Mouse (Mus musculus) E14TG2a.4 (cell line): ENCODE data around the gene Birc2.

Source experiments
- H3K27me3 ChIP-seq: 2 replicates; pipeline ENCODE4 v1.6.1; 2014; ENCODE audit warnings: low read length, control low read depth; ENCODE audit not compliant: insufficient read depth
- H3K36me3 ChIP-seq: 2 replicates; pipeline ENCODE4 v1.6.1; 2014; ENCODE audit warnings: low read length, control low read depth; ENCODE audit not compliant: insufficient read depth
- H3K4me1 ChIP-seq: replicated peaks from 2 replicates; pipeline ENCODE4 v1.6.1; 2014; ENCODE audit warnings: low read depth, low read length, control low read depth
- H3K4me3 ChIP-seq: replicated peaks from 2 replicates; pipeline ENCODE4 v1.5.1; 2014; ENCODE audit warnings: mild to moderate bottlenecking, low read length
- H3K9me3 ChIP-seq: 2 replicates; pipeline ENCODE4 v1.6.1; 2014; ENCODE audit warnings: low read length, control low read depth
- CTCF ChIP-seq: conservative IDR thresholded peaks from 2 replicates; pipeline ENCODE4 v1.5.1; 2014; ENCODE audit warnings: low read length
- NANOG ChIP-seq: IDR thresholded peaks from 2 replicates; pipeline ENCODE4 v1.6.1; 2014; ENCODE audit warnings: borderline replicate concordance, low read length, mixed read lengths
- POU5F1 ChIP-seq: IDR thresholded peaks from 2 replicates; pipeline ENCODE4 v1.6.1; 2014; ENCODE audit warnings: low read length, borderline replicate concordance

Birc2 gene

DNA sequence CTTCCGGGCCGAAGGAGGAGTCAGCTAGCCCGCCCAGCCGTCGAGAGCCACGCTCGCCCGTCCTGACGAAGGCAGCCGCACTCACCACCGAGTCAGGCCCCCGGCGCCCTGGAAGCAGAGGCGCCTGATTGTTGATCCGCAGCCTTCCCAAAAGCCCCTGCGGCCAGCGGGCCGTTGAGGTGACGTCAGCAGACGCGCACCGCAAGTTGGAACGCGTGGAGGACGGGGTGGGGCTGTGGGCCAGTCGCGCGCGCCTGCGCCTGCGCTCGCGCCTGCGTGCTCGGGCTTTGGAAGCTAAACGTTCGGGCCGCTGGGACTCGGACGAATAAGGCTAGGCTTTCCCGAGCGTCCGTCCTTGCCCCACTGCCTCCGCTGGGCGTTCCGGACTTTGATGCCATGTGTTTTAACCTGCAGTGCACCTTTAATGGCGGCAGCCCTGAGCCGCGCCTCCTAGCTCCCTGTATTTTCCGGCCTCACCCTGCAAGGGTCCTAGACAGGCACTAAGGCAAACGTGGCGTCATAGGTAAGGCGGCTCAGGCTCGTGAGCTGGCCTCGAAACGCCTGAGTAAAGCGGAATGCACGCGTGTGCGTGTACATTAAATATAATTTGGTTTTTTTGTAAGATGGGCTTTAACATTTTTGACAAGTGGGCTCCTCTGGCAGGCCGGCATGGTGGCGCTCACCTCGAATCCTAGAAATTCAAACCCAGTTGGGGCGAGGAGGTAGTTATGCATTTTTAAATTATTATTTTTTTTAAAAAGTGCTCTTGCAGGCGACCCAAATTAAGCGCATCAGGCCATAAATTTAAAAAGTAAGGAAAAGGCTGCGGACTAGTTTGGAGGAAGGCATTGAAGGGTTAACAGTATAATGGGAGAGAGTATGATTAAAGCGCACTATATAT is at the start of gene Birc2:
Birc2 (minus strand) TSS at position 160 of the 901 bp plus-strand sequence.
- peaks cover 28% of the 10 kb centered on the region for H3K36me3 ChIP-seq
- no peaks in the 10 kb centered on the region for H3K27me3 ChIP-seq
- peaks cover 38% of the 10 kb centered on the region for H3K4me1 ChIP-seq
- TF ChIP-seq CTCF (no peak), NANOG (no peak), POU5F1 (no peak)
- peaks cover 8% of the 10 kb centered on the region; the same call in 1 of the 2 replicates for H3K9me3 ChIP-seq
- peak within 1 kb of the TSS; percentile 93 for H3K4me3 ChIP-seq

DNA sequence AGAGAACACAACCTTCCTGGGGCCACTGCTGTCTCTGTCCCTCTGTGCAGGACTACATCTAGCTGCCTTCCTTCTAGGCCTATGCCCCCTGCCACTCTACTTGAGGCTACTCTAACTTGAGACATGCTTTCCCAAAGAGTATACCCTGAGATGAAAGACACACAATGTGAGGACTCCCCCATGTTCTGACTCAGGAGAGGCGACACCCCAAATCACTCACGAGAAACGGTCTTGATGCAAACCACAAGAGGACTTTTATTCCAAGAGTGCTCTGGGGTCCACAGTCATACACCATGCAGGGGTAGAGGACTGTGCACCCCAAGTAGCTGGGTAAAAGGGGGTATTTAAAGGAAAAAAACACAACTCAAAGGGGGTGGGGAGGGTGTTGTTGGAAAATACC is 47.5 kb upstream of the Birc2 start:
- peaks cover 58% of the 10 kb centered on the region for H3K9me3 ChIP-seq
- H3K27me3 ChIP-seq, result no peaks in the 10 kb centered on the region
- no peak for TF ChIP-seq CTCF
- no peak for TF ChIP-seq NANOG
- no peak for TF ChIP-seq POU5F1
- no peaks in the 10 kb centered on the region for H3K36me3 ChIP-seq
- H3K4me3 ChIP-seq, result no peak overlapping the region
- H3K4me1 ChIP-seq, result no peaks in the 10 kb centered on the region; the same call in 1 of the 2 replicates

DNA sequence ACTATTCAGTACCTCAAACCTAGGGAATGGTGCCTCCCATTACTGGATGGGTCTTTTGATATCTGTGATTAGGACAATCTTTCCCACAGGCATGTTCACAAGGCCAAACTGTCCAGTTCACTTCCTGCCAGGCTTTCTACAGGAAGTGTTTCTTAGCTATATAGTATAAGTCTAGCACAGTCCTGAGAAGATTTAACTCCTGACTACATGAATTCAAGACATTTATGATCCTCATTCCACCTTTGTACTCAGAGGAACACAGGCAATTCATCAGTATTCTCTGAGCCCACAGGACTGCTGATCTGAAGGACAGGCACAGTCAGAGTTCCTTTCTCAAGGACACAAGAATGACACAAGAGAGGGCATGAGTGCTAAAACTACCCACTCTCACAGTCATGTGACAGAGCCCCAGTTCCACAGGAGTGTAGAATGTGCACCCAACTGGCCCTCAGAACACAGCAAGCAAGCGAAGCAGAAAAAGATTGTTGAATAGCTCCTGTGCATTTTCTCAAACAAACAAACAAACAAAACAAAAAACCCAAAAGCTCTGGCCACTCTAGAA is 45.5 kb upstream of the Birc2 start:
- Histone ChIP-seq H3K4me3 (no peak overlapping the region), H3K36me3 (no peaks in the 10 kb centered on the region), H3K4me1 (no peaks in the 10 kb centered on the region; the same call in 1 of the 2 replicates), H3K27me3 (no peaks in the 10 kb centered on the region), H3K9me3 (peaks cover 53% of the 10 kb centered on the region)
- TF ChIP-seq CTCF (no peak), POU5F1 (no peak), NANOG (no peak)

- H3K27me3 ChIP-seq, result no peaks in the 10 kb centered on the region
- H3K36me3 ChIP-seq, result no peaks in the 10 kb centered on the region
- H3K4me3 ChIP-seq, result peak overlapping the region; percentile 80; the same call in 1 of the 2 replicates
- no peaks in the 10 kb centered on the region for H3K9me3 ChIP-seq
- no peak for TF ChIP-seq POU5F1
- peak; percentile 22; the same call in 1 of the 2 replicates for TF ChIP-seq CTCF
- peaks cover 42% of the 10 kb centered on the region for H3K4me1 ChIP-seq
These were observed 36.8 kb upstream of the Birc2 start for GRCm38 (mm10) chr9:7873511-7874211.

- TF ChIP-seq NANOG, result no peak
- Histone ChIP-seq H3K27me3 (no peaks in the 10 kb centered on the region), H3K4me3 (peak within 1 kb of the TSS; percentile 80), H3K36me3 (no peaks in the 10 kb centered on the region), H3K9me3 (no peaks in the 10 kb centered on the region), H3K4me1 (peaks cover 42% of the 10 kb centered on the region)
These were observed 36.0 kb upstream of the Birc2 start, which contains the start of gene Birc3 for GRCm38 (mm10) chr9:7872775-7873439. Gene Birc3, minus strand, starts transcription at chr9:7873186.

DNA sequence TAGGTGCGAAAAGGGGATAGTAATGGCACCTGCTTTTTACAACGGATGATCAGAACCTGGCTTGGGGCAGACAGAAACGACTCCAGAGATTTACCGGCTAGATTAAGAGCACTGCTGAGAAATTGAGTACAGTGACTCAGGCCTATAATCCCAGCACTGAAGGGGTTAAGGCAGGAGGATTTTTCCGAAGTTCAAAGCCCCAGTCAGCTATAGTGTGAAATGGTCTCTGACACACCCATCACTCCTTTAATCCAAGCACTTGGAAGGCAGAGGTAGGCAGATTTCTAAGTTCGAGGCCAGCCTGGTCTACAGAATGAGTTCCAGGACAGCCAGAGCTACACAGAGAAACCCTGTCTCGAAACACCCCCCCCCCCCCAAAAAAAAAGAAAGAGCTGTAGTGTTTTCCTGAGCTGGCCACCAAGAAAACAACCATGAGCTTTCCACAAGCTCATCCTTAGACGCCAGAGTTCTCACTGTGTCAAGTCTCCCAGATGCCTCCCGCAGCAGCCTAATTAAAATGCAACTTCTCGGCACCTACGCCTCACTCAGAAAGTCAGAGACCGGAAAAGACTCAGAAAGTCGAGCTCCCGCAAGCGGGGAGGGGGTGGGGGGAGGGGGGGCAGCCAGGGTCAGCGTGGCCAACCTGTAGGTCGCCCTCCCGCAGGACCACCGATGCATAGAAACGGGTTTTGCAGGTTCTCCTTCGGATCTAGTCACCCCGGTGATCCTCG is 35.3 kb upstream of the Birc2 start:
- Histone ChIP-seq H3K4me1 (peaks cover 42% of the 10 kb centered on the region), H3K4me3 (peak overlapping the region; percentile 80), H3K36me3 (peaks cover 4% of the 10 kb centered on the region; the same call in 1 of the 2 replicates), H3K9me3 (no peaks in the 10 kb centered on the region), H3K27me3 (no peaks in the 10 kb centered on the region)
- TF ChIP-seq CTCF (no peak), POU5F1 (no peak), NANOG (no peak)

DNA sequence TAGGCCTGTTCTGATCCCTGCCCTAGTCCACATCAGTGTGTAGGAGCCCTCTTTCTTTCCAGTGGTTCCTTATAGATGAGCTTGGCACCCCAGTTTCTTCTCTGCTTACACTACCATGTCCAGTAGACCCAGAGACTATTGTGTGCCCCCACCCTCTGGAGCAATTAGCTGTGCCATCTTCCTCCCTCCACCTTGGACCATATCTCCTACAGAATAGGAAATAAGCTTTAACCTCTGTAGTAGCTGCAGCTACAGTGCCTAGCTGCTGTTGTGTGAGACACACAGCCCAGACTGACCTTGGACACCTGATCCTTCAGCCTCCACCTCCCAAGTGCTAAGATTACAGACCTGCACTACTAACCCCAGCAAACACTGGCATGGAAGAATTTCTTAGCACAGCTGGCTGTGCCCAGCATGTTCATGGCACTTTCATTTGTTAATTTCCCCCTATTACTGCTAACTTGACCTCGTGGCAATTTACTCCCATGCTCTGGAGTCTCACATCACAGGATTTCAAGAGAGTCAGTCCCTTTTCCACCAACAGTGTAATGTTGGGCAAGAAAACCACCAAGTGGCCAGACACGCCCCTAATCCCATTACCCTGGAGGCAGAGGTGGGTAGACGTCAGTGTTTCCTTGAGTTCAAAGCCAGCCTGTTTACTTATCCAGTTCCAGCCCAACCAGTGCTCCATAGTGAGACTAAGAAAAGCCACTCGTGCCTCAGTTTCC is 34.6 kb upstream of the Birc2 start:
- no peaks in the 10 kb centered on the region for H3K9me3 ChIP-seq
- peak overlapping the region; percentile 80 for H3K4me3 ChIP-seq
- no peaks in the 10 kb centered on the region for H3K27me3 ChIP-seq
- peaks cover 42% of the 10 kb centered on the region for H3K4me1 ChIP-seq
- H3K36me3 ChIP-seq, result peaks cover 4% of the 10 kb centered on the region; the same call in 1 of the 2 replicates
- TF ChIP-seq NANOG (no peak), CTCF (no peak), POU5F1 (no peak)
